Comparison of ENCODE assay signal across 8 mouse cellular contexts in the genomic region with DNA sequence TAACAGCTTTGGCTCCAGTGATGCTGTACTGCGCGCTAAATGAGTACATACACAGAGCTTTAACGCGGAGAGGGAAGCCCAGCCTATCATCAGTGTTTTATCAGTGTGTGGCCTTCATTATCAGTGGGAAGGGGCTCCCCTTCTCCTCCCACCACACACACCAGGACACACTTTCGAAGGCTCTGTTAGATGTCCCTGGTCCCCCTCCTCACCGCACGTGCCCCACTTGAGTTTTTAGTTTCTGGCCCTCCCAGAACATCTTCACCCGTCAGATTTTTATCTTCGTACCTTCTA. TPM values are rescaled to one million over a fixed set of nuclear protein-coding genes. Genes with fewer than 3 reads are reported as not detected.
A peak's percentile ranks its signal among the peaks of the same experiment; 100 is the strongest.
DNase-seq lines count a peak whose midpoint lies in the region; ATAC-seq and TF ChIP-seq lines count a peak whose summit lies in the region.

No protein-coding gene starts in this region.

- no peak overlapping the region for H3K27ac ChIP-seq in cerebellum, adult 2 months (ENCODE audit: insufficient read depth, low read length)
- peak overlapping the region; percentile 90 for H3K27ac ChIP-seq in intestine, postnatal 0 days (ENCODE audit: low read depth, low read length)
- H3K27ac ChIP-seq in olfactory bulb, adult 2 months (ENCODE audit: insufficient read depth, low read depth, low read length) = no peak overlapping the region

- H3K4me1 ChIP-seq in cerebellum, adult 2 months (ENCODE audit: control insufficient read depth, insufficient read depth, low read length) = peaks cover 12% of the 10 kb centered on the region
- H3K4me1 ChIP-seq in megakaryocyte, embryonic 14.5 days = peaks cover 73% of the 10 kb centered on the region
- peaks cover 19% of the 10 kb centered on the region; the same call in 1 of the 2 replicates for H3K4me1 ChIP-seq in intestine, postnatal 0 days (replicated peaks; ENCODE audit: control insufficient read depth, insufficient read depth, low read length)
- peaks cover 28% of the 10 kb centered on the region for H3K4me1 ChIP-seq in olfactory bulb, adult 2 months (ENCODE audit: control insufficient read depth, insufficient read depth, low read length)

- H3K4me3 ChIP-seq in cerebellum, adult 2 months (replicated peaks; ENCODE audit: insufficient read depth, low read depth, low read length) = peak overlapping the region; percentile 74
- peak overlapping the region; percentile 93 for H3K4me3 ChIP-seq in megakaryocyte, embryonic 14.5 days (replicated peaks)
- peak overlapping the region; percentile 77 for H3K4me3 ChIP-seq in intestine, postnatal 0 days (ENCODE audit: low read depth, low read length)
- peak overlapping the region; percentile 52 for H3K4me3 ChIP-seq in olfactory bulb, adult 2 months (ENCODE audit: insufficient read depth, low read depth, low read length)

- no peaks in the 10 kb centered on the region for H3K27me3 ChIP-seq in cerebellum, adult 2 months (ENCODE audit: control insufficient read depth, insufficient read depth, low read length)
- peaks cover 7% of the 10 kb centered on the region for H3K27me3 ChIP-seq in megakaryocyte, embryonic 14.5 days (replicated peaks)
- no peaks in the 10 kb centered on the region for H3K27me3 ChIP-seq in intestine, postnatal 0 days (replicated peaks; ENCODE audit: control insufficient read depth, insufficient read depth, low read length)

- WGBS in cerebellum, adult 2 months = 10% methylated on average over 9 of the region's 9 CpGs
- 3% methylated on average over 9 of the region's 9 CpGs for WGBS in intestine, postnatal 0 days
- WGBS in olfactory bulb, adult 2 months = 2% methylated on average over 9 of the region's 9 CpGs

- H3K36me3 ChIP-seq in megakaryocyte, embryonic 14.5 days (replicated peaks; ENCODE audit: low read length) = peaks cover 6% of the 10 kb centered on the region
- H3K36me3 ChIP-seq in intestine, postnatal 0 days (ENCODE audit: control insufficient read depth, insufficient read depth) = no peaks in the 10 kb centered on the region

- no peak for DNase-seq in cerebellum, adult 2 months
- DNase-seq in cerebellum, postnatal 25 days = no peak
- no peak for DNase-seq in thymus, postnatal 0 days (ENCODE audit: low spot score)
- DNase-seq in yolk sac, embryonic 10.5 days (ENCODE audit: low spot score) = no peak

- ATAC-seq in megakaryocyte, adult 5-6 weeks (ENCODE audit: poor library complexity, severe bottlenecking) = no peak
- no peak for ATAC-seq in intestine, postnatal 0 days

- TF ChIP-seq CTCF in cerebellum, adult 2 months (IDR thresholded peaks at IDR 0.05; ENCODE audit: borderline replicate concordance, insufficient read depth, low read depth, low read length) = no peak
- no peak for TF ChIP-seq CTCF in intestine, postnatal 0 days (IDR thresholded peaks at IDR 0.05; ENCODE audit: low read depth)
- no peak for TF ChIP-seq CTCF in olfactory bulb, adult 2 months (IDR thresholded peaks at IDR 0.05; ENCODE audit: insufficient read depth, low read depth, low read length)

- TF ChIP-seq POLR2A in cerebellum, adult 2 months (IDR thresholded peaks at IDR 0.05; ENCODE audit: borderline replicate concordance, insufficient read depth, low read length) = no peak
- TF ChIP-seq POLR2A in olfactory bulb, adult 2 months (IDR thresholded peaks at IDR 0.05; ENCODE audit: insufficient read depth, low read depth, low read length) = no peak

- no peaks in the 10 kb centered on the region for H3K9me3 ChIP-seq in megakaryocyte, embryonic 14.5 days
- no peaks in the 10 kb centered on the region for H3K9me3 ChIP-seq in intestine, postnatal 0 days (ENCODE audit: control insufficient read depth)

- H3K4me2 ChIP-seq in intestine, postnatal 0 days (replicated peaks; ENCODE audit: low read depth) = peak overlapping the region; percentile 87

- peak overlapping the region; percentile 65 for H3K9ac ChIP-seq in intestine, postnatal 0 days (ENCODE audit: low read depth, low read length)

RNA-seq across cellular contexts. Expression of a gene that starts 0.7 kb away (rescaled TPM):
- polyA plus RNA-seq in cerebellum, adult 2 months (2012; rRNA removed) = 54.1 and 54.9 TPM in 2 replicates
- 125 and 217 TPM in 2 replicates for polyA plus RNA-seq in megakaryocyte, embryonic 14.5 days (2012; ENCODE audit: insufficient read depth, low replicate concordance)
- 30.2 and 35.4 TPM in 2 replicates for total RNA-seq in megakaryocyte, adult 5-6 weeks (2015)
- total RNA-seq in megakaryocyte, adult 5-6 weeks (2017) = 6.1 and 7.1 TPM in 2 replicates
- polyA plus RNA-seq in intestine, postnatal 0 days (2015; fragmentation: Nextera tagmentation; extraction: Ambion mirVana) = 12.4 and 13.4 TPM in 2 replicates
- polyA plus RNA-seq in olfactory bulb, adult 2 months (2012; ENCODE audit: insufficient read depth, insufficient read length, low replicate concordance, missing spikeins) = not detected in 2 replicates
- 10.5 and 10.9 TPM in 2 replicates for polyA plus RNA-seq in thymus, postnatal 0 days (2015; fragmentation: Nextera tagmentation; extraction: Ambion mirVana)

RNA-seq across cellular contexts. Expression of a gene that starts 0.8 kb away (rescaled TPM):
- polyA plus RNA-seq in cerebellum, adult 2 months (2012; rRNA removed) = 8.3 and 8.5 TPM in 2 replicates
- polyA plus RNA-seq in megakaryocyte, embryonic 14.5 days (2012; ENCODE audit: insufficient read depth, low replicate concordance) = 17.3 and 20.8 TPM in 2 replicates
- total RNA-seq in megakaryocyte, adult 5-6 weeks (2015) = 10.0 and 12.8 TPM in 2 replicates
- 9.9 and 11.7 TPM in 2 replicates for total RNA-seq in megakaryocyte, adult 5-6 weeks (2017)
- 17.2 and 19.7 TPM in 2 replicates for polyA plus RNA-seq in intestine, postnatal 0 days (2015; fragmentation: Nextera tagmentation; extraction: Ambion mirVana)
- not detected in 2 replicates for polyA plus RNA-seq in olfactory bulb, adult 2 months (2012; ENCODE audit: insufficient read depth, insufficient read length, low replicate concordance, missing spikeins)
- 15.4 and 20.3 TPM in 2 replicates for polyA plus RNA-seq in thymus, postnatal 0 days (2015; fragmentation: Nextera tagmentation; extraction: Ambion mirVana)

RNA-seq across cellular contexts. Expression of a gene that starts 33.9 kb away (rescaled TPM):
- polyA plus RNA-seq in cerebellum, adult 2 months (2012; rRNA removed) = 0.90 and 1.4 TPM in 2 replicates
- polyA plus RNA-seq in megakaryocyte, embryonic 14.5 days (2012; ENCODE audit: insufficient read depth, low replicate concordance) = not detected in 2 replicates
- total RNA-seq in megakaryocyte, adult 5-6 weeks (2015) = not detected in 2 replicates
- total RNA-seq in megakaryocyte, adult 5-6 weeks (2017) = not detected in 2 replicates
- polyA plus RNA-seq in intestine, postnatal 0 days (2015; fragmentation: Nextera tagmentation; extraction: Ambion mirVana) = not detected in 2 replicates
- polyA plus RNA-seq in olfactory bulb, adult 2 months (2012; ENCODE audit: insufficient read depth, insufficient read length, low replicate concordance, missing spikeins) = not detected in 2 replicates
- polyA plus RNA-seq in thymus, postnatal 0 days (2015; fragmentation: Nextera tagmentation; extraction: Ambion mirVana) = 0.06 and 0.07 TPM in 2 replicates

RNA-seq across cellular contexts. Expression of a gene that starts 50.2 kb away (rescaled TPM):
- 0.43 and 0.67 TPM in 2 replicates for polyA plus RNA-seq in cerebellum, adult 2 months (2012; rRNA removed)
- 0.28 TPM in 1 of 2 replicates, not detected in the other for polyA plus RNA-seq in megakaryocyte, embryonic 14.5 days (2012; ENCODE audit: insufficient read depth, low replicate concordance)
- total RNA-seq in megakaryocyte, adult 5-6 weeks (2015) = 1.4 and 2.2 TPM in 2 replicates
- 0.26 TPM in 1 of 2 replicates, not detected in the other for total RNA-seq in megakaryocyte, adult 5-6 weeks (2017)
- polyA plus RNA-seq in intestine, postnatal 0 days (2015; fragmentation: Nextera tagmentation; extraction: Ambion mirVana) = not detected in 2 replicates
- polyA plus RNA-seq in olfactory bulb, adult 2 months (2012; ENCODE audit: insufficient read depth, insufficient read length, low replicate concordance, missing spikeins) = not detected in 2 replicates
- 0.27 and 0.64 TPM in 2 replicates for polyA plus RNA-seq in thymus, postnatal 0 days (2015; fragmentation: Nextera tagmentation; extraction: Ambion mirVana)

RNA-seq across cellular contexts. Expression of a gene that starts 56.5 kb away (rescaled TPM):
- polyA plus RNA-seq in cerebellum, adult 2 months (2012; rRNA removed) = not detected in 2 replicates
- not detected in 2 replicates for polyA plus RNA-seq in megakaryocyte, embryonic 14.5 days (2012; ENCODE audit: insufficient read depth, low replicate concordance)
- not detected in 2 replicates for total RNA-seq in megakaryocyte, adult 5-6 weeks (2015)
- not detected in 2 replicates for total RNA-seq in megakaryocyte, adult 5-6 weeks (2017)
- polyA plus RNA-seq in intestine, postnatal 0 days (2015; fragmentation: Nextera tagmentation; extraction: Ambion mirVana) = 17.0 and 23.4 TPM in 2 replicates
- not detected in 2 replicates for polyA plus RNA-seq in olfactory bulb, adult 2 months (2012; ENCODE audit: insufficient read depth, insufficient read length, low replicate concordance, missing spikeins)
- 0.27 and 1.1 TPM in 2 replicates for polyA plus RNA-seq in thymus, postnatal 0 days (2015; fragmentation: Nextera tagmentation; extraction: Ambion mirVana)
